Mouse (Mus musculus) embryonic facial prominence, embryonic 11.5 days (tissue): ENCODE measurements around the gene Rerg. TPM values are rescaled to one million over a fixed set of nuclear protein-coding genes. Genes with fewer than 3 reads are reported as not detected.

Experiments
- ATAC-seq: fragments of 200-750 bp; cut with Nextera tagmentation; replicated peaks from 2 replicates; pipeline ENCODE4 v1.8.0; 2017; ENCODE audit warnings: low read depth; ENCODE audit not compliant: insufficient number of reproducible peaks, low FRiP score, low TSS enrichment
- DNase-seq: peaks from one replicate; pipeline ENCODE4 v3.0.0-alpha.2; 2015; ENCODE audit warnings: low spot score
- H3K27ac ChIP-seq: fragments of 300-500 bp; sonication (generic); replicated peaks from 2 replicates; pipeline ENCODE4 v1.5.1; 2014; ENCODE audit warnings: mild to moderate bottlenecking, low read depth, low read length, control low read depth
- H3K27me3 ChIP-seq: fragments of 300-500 bp; sonication (generic); 2 replicates; pipeline ENCODE4 v1.6.1; 2014; ENCODE audit warnings: mild to moderate bottlenecking, low read length, moderate library complexity, mixed read lengths; ENCODE audit not compliant: control insufficient read depth, insufficient read depth
- H3K36me3 ChIP-seq: fragments of 300-500 bp; sonication (generic); replicated peaks from 2 replicates; pipeline ENCODE4 v1.6.1; 2014; ENCODE audit warnings: low read depth, mild to moderate bottlenecking, low read length, moderate library complexity, mixed read lengths; ENCODE audit not compliant: control insufficient read depth, insufficient read depth
- H3K4me1 ChIP-seq: fragments of 300-500 bp; sonication (generic); 2 replicates; pipeline ENCODE4 v1.6.1; 2014; ENCODE audit warnings: low read length, mixed read lengths; ENCODE audit not compliant: control insufficient read depth, insufficient read depth
- H3K4me2 ChIP-seq: fragments of 300-500 bp; sonication (generic); 2 replicates; pipeline ENCODE4 v1.6.1; 2014; ENCODE audit warnings: low read depth, mild to moderate bottlenecking, control low read depth, low read length, moderate library complexity
- H3K4me3 ChIP-seq: fragments of 300-500 bp; sonication (generic); 2 replicates; pipeline ENCODE4 v1.5.1; 2014; ENCODE audit warnings: low read depth, low read length, control low read depth
- H3K9ac ChIP-seq: fragments of 300-500 bp; sonication (generic); replicated peaks from 2 replicates; pipeline ENCODE4 v1.6.1; 2014; ENCODE audit warnings: mild to moderate bottlenecking, control low read depth, low read length
- H3K9me3 ChIP-seq: fragments of 300-500 bp; sonication (generic); replicated peaks from 2 replicates; pipeline ENCODE4 v1.6.1; 2016; ENCODE audit warnings: mild to moderate bottlenecking, low read length, inconsistent platforms, mixed read lengths; ENCODE audit not compliant: control insufficient read depth
- WGBS: fragments of 180-500 bp; shearing (Covaris S2); extraction: QIAGEN DNeasy Blood & Tissue Kit; methylation state at CpG from one replicate; pipeline ENCODE4 v1.1.7; 2014; 5-methylcytosine and 5-hydroxymethylcytosine counted together
- polyA plus RNA-seq: library from polyadenylated mRNA; unstranded; fragments of >200 nt; fragmentation: Nextera tagmentation; extraction: Ambion mirVana; gene quantifications from 2 replicates; pipeline ENCODE4 v1.2.1, GENCODE M21; 2014

Gene Rerg
- polyA plus RNA-seq, 1 experiment from 2014 or later, result 7.6 TPM

DNA sequence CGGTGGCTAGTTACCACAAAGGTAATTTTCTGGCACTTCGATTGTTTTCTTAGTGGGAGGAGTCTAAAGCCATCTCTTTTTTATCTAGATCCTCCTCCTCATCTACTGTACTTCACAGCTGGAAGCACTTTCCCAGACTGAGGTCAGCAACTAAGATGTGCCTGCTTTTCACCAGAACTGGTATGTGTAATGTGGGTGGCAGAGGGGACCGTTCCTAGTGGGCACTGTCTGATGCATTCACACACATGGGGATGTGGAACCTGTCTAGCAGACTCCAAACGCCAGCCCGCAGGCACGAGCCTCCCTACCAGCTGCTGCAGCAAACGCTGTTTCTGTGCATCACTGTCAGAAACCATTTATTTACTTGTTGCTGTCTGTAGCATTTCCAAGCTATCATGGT is 31.3 kb upstream of the Rerg start:
- no peak overlapping the region for H3K27ac ChIP-seq
- DNase-seq, result no peak
- H3K4me3 ChIP-seq, result no peak overlapping the region
- ATAC-seq, result no peak
- H3K9ac ChIP-seq, result no peak overlapping the region
- H3K27me3 ChIP-seq, result no peaks in the 10 kb centered on the region
- H3K9me3 ChIP-seq, result no peaks in the 10 kb centered on the region
- H3K4me2 ChIP-seq, result no peak overlapping the region
- H3K4me1 ChIP-seq, result no peaks in the 10 kb centered on the region
- H3K36me3 ChIP-seq, result no peaks in the 10 kb centered on the region
- WGBS, result 72% methylated on average over 7 of the region's 7 CpGs

DNA sequence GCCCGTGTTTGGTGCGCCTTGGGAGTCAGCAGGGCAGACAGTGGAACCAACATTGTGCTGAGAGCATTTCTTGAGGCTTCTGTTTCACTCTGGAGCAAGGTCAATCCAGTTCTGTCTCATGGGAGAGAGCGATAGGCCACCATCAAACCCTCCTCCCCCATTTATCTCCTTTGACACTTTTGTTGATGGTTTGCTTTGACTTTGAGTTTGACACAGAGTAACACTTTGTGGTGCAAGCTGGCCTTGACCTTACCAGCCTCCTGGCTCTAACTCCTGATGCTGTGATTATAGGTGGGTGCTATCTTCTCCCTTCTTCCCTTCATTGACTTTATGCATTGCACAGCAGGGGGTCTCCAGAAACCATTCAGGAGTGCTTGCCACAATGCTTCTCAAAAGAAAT is 30.9 kb upstream of the Rerg start:
- no peak for ATAC-seq
- H3K27ac ChIP-seq, result no peak overlapping the region
- no peak for DNase-seq
- WGBS, result 82% methylated on average over 3 of the region's 3 CpGs
- H3K4me2 ChIP-seq, result no peak overlapping the region
- no peaks in the 10 kb centered on the region for H3K9me3 ChIP-seq
- no peaks in the 10 kb centered on the region for H3K36me3 ChIP-seq
- no peak overlapping the region for H3K9ac ChIP-seq
- no peaks in the 10 kb centered on the region for H3K4me1 ChIP-seq
- H3K4me3 ChIP-seq, result no peak overlapping the region
- H3K27me3 ChIP-seq, result no peaks in the 10 kb centered on the region

DNA sequence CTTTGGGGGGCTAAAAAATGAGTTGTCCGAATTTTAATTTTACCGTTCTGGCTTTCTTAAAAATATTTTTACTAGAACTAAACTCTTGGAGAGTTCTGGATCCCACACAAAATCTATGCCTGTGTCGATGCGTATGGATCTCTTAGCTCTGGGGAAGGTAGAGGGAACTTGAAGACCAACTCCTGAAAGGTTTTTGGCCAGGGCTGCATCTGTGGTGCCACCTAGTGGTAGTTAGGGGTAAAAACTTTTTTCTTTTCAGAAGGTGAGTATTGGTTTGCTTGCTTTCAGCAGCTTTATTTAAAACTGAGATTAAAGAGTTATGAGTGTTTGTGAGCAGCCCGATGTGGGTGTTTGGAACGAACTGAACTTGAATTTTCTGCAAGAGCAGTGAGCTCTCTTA is 21.8 kb upstream of the Rerg start:
- WGBS, result 20% methylated on average over 6 of the region's 6 CpGs
- Histone ChIP-seq H3K4me3 (no peak overlapping the region), H3K9me3 (no peaks in the 10 kb centered on the region), H3K4me1 (no peaks in the 10 kb centered on the region), H3K9ac (no peak overlapping the region), H3K4me2 (no peak overlapping the region), H3K27ac (no peak overlapping the region), H3K27me3 (no peaks in the 10 kb centered on the region), H3K36me3 (no peaks in the 10 kb centered on the region)
- ATAC-seq, result no peak
- peak; percentile 75 for DNase-seq

DNA sequence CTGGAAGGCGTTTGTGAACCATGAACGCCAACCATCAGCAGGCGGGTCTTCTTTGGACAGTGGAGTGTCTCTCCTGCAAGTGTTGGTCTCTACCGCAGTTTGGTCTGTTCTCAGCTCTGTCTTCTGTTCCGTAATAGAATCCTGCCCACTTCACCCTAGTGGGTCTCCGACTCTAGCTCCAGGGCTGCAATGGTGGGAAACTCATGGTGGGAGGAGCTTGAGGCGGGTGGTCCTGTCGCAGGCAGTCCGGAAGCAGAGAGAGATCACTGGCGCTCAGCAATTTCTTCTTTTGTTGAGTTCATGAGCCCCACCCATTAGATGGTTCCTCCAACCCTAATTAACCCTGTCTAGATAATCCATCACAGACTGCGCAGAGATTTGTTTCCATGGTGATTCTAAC is 20.7 kb upstream of the Rerg start:
- no peak for ATAC-seq
- WGBS, result 87% methylated on average over 11 of the region's 11 CpGs
- Histone ChIP-seq H3K9me3 (no peaks in the 10 kb centered on the region), H3K4me3 (no peak overlapping the region), H3K9ac (no peak overlapping the region), H3K4me1 (no peaks in the 10 kb centered on the region), H3K27ac (no peak overlapping the region), H3K4me2 (no peak overlapping the region), H3K36me3 (no peaks in the 10 kb centered on the region), H3K27me3 (no peaks in the 10 kb centered on the region)
- no peak for DNase-seq

DNA sequence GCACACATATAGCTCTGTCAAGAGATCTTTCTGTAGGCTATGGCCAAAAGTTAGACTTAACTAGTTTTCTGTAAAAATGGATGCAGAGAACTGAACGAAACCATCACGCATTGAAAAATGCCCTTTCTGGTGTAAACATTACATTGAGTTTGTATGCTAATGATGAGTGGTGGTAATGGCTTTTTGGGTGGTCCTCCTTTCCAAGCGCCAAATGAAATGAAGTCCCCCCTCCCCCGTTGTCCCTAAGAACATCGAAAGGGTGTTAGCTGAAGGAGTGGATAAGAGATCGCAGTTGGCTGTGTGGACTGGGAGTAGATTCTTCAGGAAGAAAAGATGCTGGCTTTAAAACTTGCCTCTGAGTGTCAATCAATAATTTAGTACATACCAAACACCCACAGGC is 20.3 kb upstream of the Rerg start:
- H3K4me3 ChIP-seq, result no peak overlapping the region
- no peak overlapping the region for H3K4me2 ChIP-seq
- DNase-seq, result no peak
- no peak for ATAC-seq
- 92% methylated on average over 6 of the region's 6 CpGs for WGBS
- H3K9me3 ChIP-seq, result no peaks in the 10 kb centered on the region
- no peak overlapping the region for H3K9ac ChIP-seq
- H3K36me3 ChIP-seq, result no peaks in the 10 kb centered on the region
- H3K27ac ChIP-seq, result no peak overlapping the region
- no peaks in the 10 kb centered on the region for H3K4me1 ChIP-seq
- no peaks in the 10 kb centered on the region for H3K27me3 ChIP-seq

DNA sequence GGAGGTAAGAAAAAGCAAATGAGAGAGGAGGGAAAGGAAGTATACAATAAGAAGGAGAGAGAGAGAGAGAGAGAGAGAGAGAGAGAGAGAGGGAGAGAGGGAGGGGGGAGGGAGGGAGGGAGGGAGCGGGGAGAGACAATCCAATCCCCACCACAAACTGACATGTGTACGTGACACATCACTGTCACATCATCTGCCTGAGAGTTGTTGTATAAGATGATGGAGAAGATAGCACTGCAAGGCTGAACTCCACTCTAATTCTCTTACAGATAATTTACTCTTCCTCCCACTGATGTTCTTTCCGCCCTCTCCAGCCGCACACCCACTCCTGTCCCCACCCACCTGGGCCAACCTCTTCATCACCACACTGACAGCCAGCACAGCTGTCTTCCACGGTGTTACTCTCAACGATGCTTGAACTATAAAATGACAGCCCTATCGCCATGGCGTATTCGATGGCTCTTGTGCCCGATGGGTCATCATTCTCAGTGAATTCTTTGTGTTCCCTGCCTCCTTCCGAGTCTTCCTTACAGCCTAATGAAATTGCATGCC is 18.2 kb upstream of the Rerg start:
- Histone ChIP-seq H3K27ac (no peak overlapping the region), H3K4me1 (no peaks in the 10 kb centered on the region), H3K4me2 (no peak overlapping the region), H3K36me3 (no peaks in the 10 kb centered on the region), H3K4me3 (no peak overlapping the region), H3K9ac (no peak overlapping the region), H3K9me3 (no peaks in the 10 kb centered on the region), H3K27me3 (no peaks in the 10 kb centered on the region)
- DNase-seq (no peak), ATAC-seq (no peak)
- WGBS, result 73% methylated on average over 11 of the region's 11 CpGs

DNA sequence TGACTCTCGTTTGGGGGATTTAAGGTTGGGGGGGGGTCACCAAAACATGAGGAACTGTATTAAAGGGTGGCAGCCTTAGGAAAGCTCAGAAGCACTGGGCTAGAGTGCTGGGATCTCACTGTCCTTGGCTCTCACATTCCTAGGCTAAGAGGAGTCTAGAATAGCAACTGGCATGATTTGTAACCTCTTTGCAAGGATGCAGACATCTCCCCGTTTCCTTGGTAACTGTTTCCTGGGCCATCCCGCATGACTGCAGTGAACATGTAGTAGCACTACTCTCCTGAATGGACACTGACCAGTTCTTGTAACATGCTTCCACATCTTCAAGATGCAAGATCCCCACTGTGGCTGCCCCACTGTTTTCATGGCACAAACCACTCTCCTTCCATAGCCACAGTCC is 17.1 kb upstream of the Rerg start:
- Histone ChIP-seq H3K9ac (no peak overlapping the region), H3K4me2 (no peak overlapping the region), H3K4me1 (no peaks in the 10 kb centered on the region), H3K27ac (no peak overlapping the region), H3K4me3 (no peak overlapping the region), H3K27me3 (no peaks in the 10 kb centered on the region), H3K9me3 (no peaks in the 10 kb centered on the region), H3K36me3 (no peaks in the 10 kb centered on the region)
- ATAC-seq (no peak), DNase-seq (no peak)
- 84% methylated on average over 3 of the region's 3 CpGs for WGBS

DNA sequence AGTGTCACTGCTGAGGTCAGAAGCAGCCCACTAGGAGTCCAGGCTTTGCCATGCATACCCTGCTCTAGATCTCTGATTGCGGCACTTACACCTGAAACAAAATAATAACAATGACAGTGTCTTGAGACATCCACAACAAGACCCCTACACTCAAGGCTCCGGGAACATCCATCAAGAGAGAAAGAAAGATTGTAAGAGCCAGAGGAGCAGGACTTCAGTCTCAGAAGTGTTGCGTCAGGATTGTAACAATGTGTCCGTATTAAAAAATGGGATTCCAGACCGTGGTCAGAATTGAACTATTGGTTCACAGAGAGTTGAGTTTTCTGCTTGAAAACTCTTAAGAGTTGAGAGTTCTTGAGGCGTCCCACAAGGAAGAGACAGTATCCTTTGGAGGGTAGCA is 10.3 kb upstream of the Rerg start:
- ATAC-seq, result no peak
- no peak overlapping the region for H3K9ac ChIP-seq
- no peaks in the 10 kb centered on the region for H3K27me3 ChIP-seq
- no peak overlapping the region for H3K4me2 ChIP-seq
- H3K4me1 ChIP-seq, result no peaks in the 10 kb centered on the region
- H3K36me3 ChIP-seq, result no peaks in the 10 kb centered on the region
- DNase-seq, result no peak
- H3K9me3 ChIP-seq, result no peaks in the 10 kb centered on the region
- WGBS, result 71% methylated on average over 6 of the region's 6 CpGs
- no peak overlapping the region for H3K27ac ChIP-seq
- H3K4me3 ChIP-seq, result no peak overlapping the region
